Mouse (Mus musculus) right cerebral cortex, postnatal 36 days (tissue): ENCODE measurements around the gene Traf3ip3.

Experiments used
- DNase-seq, 2 experiments: peaks; one replicate each; pipeline ENCODE4 v3.0.0; 2022; ENCODE audit warnings: low spot score in 2 of 2, mixed read lengths in 1 of 2

Gene Traf3ip3

DNA sequence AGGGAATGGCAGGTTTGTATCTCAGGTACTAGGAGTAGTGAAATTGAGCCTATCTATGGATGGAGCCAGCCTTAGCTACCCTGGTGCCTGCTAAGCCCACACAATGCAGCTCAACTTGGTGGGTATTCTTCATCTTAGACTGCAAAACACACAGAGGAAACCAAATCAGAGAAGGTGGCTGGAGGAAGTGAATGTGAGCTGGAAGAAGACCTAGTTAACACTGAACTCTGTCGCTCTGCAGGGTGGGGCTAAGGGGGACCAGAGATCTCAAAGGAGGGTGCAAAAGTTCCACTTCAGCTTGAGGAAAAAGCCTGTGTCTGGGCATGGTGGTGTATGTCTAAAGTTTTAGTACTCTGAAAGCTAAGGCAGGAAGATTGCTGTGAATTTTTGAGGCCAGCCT is 41.9 kb downstream of the Traf3ip3 start:
- DNase-seq = no peak

DNA sequence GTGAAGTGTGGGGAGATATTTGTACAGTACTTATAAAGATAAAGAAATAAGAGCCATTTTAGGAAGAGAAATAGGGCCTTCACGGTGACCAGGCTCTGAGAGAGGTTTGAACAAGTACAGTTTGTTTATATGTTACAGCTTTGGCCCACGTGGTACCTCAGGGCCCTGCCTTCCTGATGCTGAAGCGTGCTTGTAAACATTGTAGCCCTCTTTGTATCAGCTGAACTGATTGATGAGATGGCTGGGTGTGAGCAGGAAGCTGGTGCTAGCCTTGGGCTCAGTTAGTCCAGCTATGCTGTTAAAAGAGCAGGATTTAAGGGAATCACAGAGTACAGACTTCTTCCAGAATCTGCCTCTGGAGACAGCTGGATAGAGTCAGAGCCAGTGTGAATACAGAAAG is 42.3 kb downstream of the Traf3ip3 start:
- DNase-seq = no peak

DNA sequence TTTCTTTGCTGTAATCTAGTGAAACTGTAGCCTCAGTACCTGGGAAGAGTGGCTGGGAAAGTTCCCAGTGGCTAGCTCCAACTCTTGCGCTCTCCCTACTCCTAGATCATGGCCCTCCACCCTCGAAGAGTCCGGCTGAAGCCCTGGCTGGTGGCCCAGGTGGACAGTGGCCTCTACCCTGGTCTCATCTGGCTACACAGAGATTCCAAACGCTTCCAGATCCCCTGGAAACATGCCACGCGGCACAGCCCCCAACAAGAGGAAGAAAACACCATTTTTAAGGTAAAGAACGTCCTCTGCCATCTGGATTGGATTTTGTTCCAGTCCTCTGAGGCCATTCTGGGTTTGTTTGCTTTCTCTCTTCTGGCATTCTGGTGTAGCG is 44.4 kb downstream of the Traf3ip3 start:
- DNase-seq = no peak

DNA sequence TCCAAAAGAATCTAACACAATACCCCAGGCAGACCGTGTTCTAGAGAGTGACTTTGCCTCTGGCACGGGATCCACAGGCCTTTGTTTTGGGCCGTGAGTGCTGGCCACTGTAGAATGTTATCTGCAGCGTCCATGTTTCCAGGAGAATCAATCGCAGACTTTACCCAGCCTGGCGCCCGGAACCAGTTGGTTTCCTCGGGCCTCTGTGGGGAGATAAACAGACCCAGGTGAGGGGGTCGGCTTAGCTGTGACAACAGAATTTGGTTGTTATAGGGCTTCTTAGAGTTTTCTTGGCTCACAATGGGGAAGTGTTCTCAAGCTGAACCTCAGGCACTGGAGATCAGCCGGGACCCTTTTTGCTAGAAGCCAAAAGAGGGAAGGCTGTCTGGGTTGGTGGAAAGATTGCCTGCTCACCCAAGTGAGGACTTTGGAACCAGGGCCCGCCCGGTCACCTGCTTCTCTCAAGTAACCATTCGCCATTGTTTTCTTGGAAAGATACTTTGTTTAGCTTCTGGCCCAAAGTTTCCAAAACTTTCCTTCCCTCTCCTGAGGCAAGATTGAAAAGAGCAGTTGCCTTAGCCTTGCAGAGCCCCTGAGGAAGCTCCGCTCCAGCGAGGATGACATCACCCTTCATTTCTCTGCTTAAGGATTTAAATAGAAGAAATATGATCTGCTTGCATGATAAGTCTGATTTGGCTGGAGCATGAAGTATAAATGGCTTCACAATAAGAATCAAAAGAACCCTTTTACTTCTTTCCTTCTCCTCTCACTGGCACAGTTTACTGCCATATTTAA is 45.0 kb downstream of the Traf3ip3 start:
- DNase-seq = no peak

DNA sequence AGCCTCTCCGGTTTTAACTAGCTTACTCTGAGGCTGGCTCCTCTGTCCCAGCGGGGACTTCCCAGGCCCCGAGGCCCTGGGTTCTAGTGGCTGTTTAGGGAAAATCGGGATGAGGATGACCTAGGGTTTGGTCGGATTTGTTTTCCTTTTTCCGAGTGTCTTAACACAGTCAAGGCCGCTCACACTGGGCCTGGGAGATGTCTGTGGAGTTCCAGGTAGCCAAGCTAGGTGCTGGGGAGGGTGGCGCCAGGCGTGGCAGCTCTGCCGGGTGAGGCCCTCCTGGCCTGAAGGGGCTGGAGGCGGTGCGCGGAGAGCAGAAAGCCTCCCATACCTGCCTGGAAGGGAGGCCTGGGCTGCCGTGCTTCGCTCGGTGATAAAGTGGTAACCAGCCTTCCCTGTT is 47.9 kb downstream of the Traf3ip3 start:
- no peak for DNase-seq

DNA sequence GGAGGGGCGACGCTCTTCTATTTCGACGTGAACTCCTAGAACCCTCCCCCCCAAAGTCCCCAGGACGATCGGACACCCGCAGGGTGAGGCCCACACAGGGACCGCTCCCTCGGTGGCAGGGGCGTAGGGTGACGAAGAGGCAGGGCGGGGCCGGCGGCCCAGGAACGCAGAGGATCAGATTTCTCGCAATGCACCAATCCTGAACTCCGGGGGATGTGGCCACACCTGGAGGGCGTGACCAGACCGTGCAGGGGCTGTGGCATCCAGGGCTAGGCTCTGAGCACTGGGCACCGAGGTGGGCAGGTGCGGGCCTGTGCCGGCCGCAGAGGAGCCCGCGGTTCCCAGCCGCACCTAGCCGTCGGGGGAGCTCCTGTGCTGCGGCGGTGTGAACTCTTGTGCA is 48.6 kb downstream of the Traf3ip3 start, which contains the start of gene Irf6:
Gene Irf6 (plus strand): TSS at position 240 of the 400 bp plus-strand sequence.
- DNase-seq = no peak

DNA sequence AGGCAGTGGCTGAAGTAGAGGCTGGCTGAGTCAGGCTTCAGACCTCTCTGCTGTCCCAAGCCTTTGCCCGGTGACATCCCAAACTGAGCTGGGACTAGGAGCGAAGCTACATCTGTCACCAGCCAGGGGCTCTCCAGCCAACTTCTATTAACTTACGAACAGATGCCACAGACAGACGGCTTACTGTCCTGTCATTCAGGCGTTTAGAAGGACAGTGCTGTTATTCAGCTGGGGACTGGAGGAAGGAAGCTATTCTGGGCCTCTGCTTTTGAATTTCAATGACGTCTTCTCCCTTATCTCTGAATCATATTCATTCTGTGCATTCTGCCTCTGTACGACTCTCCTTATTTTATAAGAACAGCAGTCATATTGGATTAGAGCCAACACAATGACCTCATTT is 50.4 kb downstream of the Traf3ip3 start:
- DNase-seq = no peak

DNA sequence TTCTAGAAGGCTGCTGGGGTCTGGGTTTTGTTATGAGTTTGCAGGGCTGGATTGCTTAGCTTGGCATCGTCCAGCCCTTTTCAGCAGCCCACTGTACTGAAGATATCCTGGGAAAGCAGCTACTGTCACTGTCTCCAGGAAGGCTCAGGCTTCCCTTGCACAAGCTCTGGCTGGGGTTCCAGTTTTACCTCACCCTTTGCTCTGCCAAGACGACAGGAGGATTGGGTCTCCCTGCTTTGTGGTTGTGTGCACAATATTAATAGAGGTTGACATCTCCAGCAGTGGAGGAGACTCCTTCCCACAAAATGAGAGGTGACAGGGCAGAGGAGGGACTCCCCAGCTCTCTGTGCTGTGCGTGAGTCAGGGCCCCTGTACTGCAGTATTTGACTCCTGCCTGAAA is 52.3 kb downstream of the Traf3ip3 start:
- no peak for DNase-seq

DNA sequence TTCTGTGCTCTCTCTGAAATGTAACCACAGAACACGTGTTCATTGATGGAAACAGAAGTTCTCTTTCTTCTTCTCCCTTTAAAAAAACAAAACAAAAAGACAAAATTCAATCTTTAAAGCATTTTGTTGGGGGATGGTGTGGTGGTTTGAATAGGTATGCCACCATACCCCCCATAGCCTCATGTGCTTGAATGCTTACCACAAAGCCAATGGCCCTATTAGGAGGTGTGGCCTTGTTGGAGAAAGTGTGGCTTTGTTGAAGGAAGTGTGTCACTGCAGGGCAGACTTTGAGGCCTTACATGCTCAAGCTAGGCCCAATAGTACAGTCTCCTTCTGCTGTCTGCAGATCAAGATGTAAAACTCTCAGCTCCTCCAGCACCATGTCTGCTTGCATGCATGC is 55.1 kb downstream of the Traf3ip3 start:
- DNase-seq = no peak

DNA sequence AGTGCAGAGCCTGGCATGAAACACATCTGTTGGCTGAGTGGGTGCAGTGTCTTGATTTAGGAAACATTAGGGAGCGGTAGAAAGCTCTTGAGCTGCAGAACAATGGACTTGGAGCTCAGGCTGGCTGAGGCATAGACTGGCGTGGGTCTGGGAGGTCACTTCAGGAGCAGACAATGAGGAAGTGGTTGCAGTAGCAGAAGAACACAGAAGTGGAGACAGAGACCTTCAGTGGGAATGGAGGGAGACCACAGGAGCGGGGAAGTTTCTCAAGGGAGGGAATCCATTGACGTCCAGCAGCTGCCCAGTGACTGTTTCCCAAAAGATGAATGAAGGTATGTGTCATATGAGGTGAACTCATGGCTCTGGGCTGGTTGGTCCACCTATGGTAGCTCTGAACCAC is 56.4 kb downstream of the Traf3ip3 start:
- DNase-seq = no peak

DNA sequence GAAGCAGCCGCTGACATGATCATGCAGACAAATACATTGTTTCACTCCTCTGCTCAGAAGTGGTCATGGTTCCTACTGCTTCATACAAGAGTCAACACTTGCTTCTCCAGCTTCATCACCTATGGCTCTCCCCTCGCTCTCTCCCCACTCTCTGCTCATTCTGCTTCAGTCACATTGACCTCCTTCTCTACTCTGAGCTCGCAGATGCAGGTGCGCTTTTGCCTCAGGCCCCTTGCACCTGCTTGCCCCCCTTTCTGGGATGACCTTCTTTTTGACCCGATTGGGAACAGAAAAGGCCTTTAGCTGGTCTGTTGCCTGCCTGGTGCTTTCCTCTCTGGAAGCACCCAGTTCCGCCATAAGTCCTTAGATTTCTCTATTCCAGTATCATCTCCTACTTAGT is 57.0 kb downstream of the Traf3ip3 start:
- DNase-seq = no peak

DNA sequence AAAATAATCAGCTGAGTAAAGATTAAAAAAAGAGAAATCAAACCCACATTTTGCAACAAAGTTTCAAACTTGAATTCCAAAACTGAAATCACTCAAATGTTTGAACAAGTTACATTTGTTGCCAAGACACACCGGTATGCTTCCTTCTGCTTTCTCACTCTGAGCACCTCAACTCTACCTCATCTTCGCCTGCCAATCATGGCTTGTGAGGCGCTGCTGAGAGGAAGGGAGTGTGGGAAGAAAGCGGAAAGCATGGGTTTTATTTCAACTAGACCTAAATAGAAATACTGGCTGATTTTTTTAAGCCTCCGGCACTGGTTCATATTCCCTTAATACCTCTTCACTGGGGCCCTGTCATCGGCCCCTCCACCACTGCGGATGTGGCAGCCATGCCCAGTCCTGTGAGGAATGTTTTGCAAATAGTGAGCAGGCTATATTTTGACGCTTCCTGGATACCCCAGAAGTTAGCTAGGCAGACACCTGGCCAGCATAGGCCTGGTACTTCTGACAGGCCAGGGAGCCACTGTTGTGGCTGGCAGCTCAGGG is 58.9 kb downstream of the Traf3ip3 start:
- no peak for DNase-seq

DNA sequence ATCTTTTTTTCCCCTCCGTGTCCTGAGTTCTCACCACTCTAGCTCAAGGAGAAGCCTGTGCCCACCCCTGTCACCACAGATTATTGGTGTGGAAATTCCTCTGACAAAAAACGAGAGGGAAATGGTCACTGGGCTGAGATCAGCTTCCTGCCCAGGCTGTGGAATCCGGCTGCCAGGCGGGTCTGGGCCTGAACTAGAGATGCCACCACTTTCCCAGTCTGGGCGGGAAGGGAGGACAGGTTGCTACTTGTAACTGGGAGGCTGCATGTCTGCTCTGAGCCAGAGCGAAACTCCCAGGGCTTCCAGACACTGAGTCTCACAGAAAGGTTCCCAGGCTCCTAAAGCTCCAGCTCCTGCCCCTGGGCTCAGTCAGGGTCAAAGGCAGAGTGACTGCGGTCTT is 60.4 kb downstream of the Traf3ip3 start:
- no peak for DNase-seq

DNA sequence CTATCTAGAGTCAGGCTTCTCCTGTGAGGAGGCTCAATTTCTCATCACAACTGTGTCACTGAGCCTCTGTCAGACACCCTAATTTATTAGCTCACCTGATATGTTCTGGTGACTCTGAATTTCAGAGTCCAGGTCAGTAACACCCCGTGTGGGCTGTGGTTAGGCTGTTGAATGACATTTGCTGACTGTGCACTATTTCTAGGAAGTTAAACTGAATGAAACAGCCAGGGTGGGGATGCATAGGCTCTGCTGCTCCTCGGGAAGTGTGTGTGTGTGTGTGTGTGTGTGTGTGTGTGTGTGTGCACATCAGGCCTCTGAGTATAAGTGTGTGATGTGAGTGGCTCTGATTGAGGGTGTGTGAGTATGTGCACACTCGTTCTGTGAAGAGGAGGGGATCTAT is 62.8 kb downstream of the Traf3ip3 start:
- DNase-seq = no peak

DNA sequence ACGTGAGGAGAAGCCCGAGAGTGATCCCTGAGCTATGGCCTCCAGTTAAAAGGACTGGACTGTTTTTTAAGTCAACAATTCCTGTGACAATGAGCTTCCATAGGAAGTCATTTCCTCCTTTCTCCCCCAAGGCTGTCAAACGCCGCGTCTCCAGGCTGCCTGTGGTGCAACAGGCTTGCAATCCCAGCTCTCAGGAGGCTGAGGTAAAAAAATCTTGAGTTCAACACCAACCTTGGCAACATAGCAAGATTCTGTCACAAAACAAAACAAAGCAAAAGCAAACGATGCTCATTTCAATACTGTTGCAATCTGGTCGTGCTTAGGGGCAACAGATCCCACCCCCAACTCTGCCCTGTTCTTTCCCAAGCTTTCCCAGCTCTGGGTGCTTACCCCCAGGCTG is 63.4 kb downstream of the Traf3ip3 start:
- DNase-seq = no peak

DNA sequence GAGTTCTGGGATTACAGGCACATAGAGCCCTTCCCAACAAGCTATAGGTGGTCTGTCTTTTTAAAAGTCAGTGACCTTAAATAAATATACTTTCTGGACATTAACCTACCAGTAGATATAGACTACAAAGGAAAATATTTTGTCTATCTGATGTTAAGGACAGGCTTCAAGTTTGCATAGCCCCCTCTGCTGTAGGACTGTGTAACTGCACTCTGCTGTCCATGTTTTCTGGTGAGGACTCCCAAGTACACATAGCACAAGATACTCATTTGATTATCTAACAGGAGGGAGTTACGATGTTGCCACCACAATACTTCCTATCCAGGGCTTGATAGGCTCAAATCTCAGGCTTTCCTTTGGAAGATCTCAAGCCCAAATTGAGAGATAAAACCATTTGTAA is 67.8 kb downstream of the Traf3ip3 start:
- no peak for DNase-seq

DNA sequence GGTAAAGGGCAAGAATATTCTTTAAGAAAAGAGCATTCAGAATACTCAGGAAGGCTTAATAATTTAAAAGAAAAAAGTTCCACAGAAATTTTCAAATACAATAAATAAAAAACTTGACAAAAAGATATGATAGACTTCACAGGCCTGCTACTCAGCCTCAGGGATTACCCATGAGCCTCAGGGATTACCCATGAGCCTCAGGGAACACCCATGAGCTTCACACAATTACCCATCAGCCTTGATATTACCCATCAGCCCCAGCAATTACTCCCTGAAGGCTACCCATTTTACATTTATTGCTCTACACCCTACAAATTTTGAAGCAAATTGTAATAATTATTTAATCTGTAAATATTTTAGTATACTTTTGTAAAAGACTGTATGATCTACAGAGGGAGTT is 69.1 kb downstream of the Traf3ip3 start:
- no peak for DNase-seq

DNA sequence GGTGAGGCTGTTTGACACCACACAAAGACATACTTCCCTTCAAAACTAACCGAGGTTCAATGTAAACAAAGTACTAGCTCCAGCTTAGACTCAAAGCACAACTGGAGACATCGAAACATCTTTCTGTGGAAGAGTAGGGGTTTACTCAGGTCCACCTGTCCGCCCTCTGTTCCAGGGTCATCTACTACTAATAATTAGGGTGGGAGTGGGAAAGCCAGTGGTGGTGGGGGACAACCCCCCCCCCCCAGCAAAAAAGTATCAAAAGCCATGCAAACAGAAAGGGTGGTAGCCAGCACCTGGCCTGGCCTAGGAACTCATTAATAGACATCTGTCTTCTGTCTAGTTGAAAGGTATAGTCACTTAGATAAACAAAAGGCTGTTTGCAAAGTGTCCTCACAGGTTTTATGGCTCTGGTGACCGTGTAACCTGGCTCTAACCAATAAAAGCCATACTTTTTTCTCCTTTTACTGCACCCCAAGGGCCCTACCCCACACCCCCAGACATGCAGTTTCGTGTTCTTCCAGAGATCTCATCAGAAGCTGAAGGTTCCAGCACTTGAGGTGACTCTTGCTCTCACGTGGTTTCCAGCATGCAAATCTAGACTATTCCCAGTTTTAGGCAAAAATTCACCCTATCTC is 70.1 kb downstream of the Traf3ip3 start:
- no peak for DNase-seq

DNA sequence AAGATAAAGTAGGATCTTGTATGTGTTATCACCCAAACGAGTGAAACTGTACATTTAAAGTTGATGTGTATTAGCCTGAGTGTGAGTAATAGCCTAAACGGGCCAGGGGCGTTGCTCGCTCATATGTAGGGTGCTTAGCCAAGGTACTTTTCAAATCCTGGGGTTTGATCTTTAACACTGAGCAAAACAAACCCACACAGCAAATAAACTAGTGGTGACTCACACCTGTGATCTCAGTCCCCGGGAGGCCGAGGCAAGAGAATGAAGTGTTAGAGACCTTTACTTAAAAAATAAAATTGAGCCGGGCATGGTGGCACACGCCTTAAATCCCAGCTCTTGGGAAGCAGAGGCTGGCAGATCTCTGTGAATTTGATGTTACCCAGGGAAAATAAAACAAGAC is 70.7 kb downstream of the Traf3ip3 start:
- no peak for DNase-seq

DNA sequence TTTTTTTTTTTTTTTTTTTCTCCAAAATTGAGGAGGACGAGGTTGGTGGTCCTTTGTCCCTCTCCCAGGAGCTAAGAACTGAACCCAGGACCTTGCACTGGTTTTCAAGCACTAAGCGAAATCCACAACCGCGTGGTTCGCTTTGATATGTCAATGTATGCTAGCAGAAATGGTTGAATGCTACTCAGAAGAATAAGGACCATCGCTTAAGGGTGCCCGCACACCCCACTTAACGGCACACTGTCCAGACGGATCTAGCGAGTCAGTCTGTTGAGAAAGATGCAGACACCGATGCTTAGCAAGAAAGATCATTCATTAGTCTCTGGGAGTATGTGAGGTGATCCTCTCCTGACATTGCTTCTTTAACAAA is 71.1 kb downstream of the Traf3ip3 start:
- DNase-seq = no peak

DNA sequence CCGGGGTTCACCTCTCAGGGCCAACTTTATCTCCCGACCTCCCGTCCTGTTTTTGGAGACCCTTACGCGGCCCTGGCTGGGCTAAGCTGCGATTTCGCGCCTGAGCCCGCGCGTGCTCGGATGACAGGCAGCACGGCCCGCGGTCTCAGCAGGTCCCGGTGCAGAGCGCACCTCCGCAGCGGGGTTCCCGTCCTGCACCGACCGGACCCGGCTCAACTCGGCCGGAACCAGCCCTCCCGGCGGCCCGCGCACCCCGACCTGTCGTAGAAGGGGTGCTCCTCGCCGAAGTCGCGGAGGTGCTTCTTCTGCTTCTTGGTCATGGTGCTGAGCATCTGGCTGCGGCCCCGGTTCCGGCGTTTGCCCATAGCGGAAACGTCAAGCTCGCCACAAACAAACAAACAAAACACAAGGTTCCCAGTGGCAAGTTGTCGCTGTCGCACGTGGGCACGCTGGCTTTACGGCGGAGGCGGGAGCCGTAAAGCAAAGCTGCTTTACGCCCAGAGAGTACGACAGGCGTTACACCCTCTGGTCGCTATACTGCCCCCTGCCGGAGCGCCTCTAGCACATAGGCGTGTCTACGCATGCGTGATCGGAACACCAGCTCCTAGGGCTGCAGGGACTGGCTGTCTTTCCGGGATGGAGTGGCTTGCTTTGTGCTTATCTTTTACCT is 71.6 kb downstream of the Traf3ip3 start, which contains the start of gene Diexf:
Gene Diexf (minus strand): TSS at position 487 of the 670 bp plus-strand sequence.
- DNase-seq = peak; percentile 91 to 93

DNA sequence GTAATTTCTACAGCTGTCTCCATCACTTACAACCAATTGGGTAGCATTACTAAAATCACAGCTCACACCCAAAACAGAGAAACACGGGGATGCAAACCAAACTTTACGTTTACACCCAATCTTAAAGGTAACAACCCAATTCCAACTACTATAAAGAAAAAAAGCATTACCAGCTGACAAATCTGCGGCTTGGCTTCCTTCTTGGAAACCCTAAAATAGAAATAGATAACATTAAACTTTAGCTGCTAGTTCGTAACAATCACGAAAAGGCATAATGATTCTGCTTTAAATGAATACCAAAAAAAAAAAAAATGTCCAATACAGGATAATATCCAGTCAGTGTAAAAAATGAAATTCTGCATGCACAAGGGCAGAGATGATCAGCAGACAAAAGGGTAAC is 72.2 kb downstream of the Traf3ip3 start:
- DNase-seq = no peak

DNA sequence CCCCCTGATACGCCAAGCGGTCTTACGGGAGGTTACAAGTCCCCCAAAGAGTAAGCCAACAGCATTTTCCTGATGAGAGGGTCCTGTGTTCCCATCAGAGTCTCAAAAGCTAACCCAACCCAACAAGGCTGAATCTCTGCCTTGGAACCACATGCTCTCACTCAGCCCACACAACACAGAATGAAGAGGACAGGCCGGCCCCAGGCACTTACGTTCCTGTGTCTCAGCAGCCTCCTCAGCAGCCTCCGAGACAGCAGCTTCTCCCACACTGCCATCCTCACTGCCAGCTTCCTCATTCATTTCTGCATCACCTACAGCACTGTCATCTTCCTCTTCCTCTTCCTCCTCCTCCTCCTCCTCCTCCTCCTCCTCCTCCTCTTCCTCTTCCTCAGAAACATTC is 73.4 kb downstream of the Traf3ip3 start:
- DNase-seq = peak in 1 of 2 experiments; percentile 25
